Mouse (Mus musculus) forebrain, embryonic 10.5 days (tissue): ENCODE measurements around the gene Gm10024. TPM values are rescaled to one million over a fixed set of nuclear protein-coding genes. Genes with fewer than 3 reads are reported as not detected.
"Not testable (repeated sequence)": the region's sequence is repeated elsewhere in the genome, so short reads cannot be mapped to it uniquely, and the experiment has no call there.

Experiments used
- DNase-seq: peaks from one replicate; pipeline ENCODE4 v3.0.0-alpha.2; 2017; ENCODE audit warnings: low spot score; ENCODE audit errors: extremely low spot score
- H3K27ac ChIP-seq: fragments of 300-500 bp; sonication (generic); 2 replicates; pipeline ENCODE4 v1.5.1; 2016; ENCODE audit warnings: mild to moderate bottlenecking
- H3K27me3 ChIP-seq: fragments of 300-500 bp; sonication (generic); 2 replicates; pipeline ENCODE4 v1.6.1; 2016; ENCODE audit warnings: mild to moderate bottlenecking; ENCODE audit not compliant: poor library complexity, severe bottlenecking
- H3K36me3 ChIP-seq: fragments of 300-500 bp; sonication (generic); replicated peaks from 2 replicates; pipeline ENCODE4 v1.6.1; 2016; ENCODE audit warnings: mild to moderate bottlenecking, moderate library complexity
- H3K4me1 ChIP-seq: fragments of 300-500 bp; sonication (generic); 2 replicates; pipeline ENCODE4 v1.6.1; 2016
- H3K4me3 ChIP-seq: fragments of 300-500 bp; sonication (generic); 2 replicates; pipeline ENCODE4 v1.5.1; 2016; ENCODE audit warnings: mild to moderate bottlenecking, moderate library complexity
- H3K9me3 ChIP-seq: fragments of 300-500 bp; sonication (generic); 2 replicates; pipeline ENCODE4 v1.6.1; 2016; ENCODE audit warnings: mild to moderate bottlenecking, moderate library complexity
- WGBS: fragments of 180-500 bp; shearing (Covaris S2); methylation state at CpG from one replicate; pipeline ENCODE4 v1.1.7; 2016; 5-methylcytosine and 5-hydroxymethylcytosine counted together
- polyA plus RNA-seq: library from polyadenylated mRNA; unstranded; fragments of >200 nt; fragmentation: Nextera tagmentation; extraction: Ambion mirVana; gene quantifications from 2 replicates; pipeline ENCODE4 v1.2.1, GENCODE M21; 2016

Gm10024 gene
- polyA plus RNA-seq, result not detected in 2 replicates

DNA sequence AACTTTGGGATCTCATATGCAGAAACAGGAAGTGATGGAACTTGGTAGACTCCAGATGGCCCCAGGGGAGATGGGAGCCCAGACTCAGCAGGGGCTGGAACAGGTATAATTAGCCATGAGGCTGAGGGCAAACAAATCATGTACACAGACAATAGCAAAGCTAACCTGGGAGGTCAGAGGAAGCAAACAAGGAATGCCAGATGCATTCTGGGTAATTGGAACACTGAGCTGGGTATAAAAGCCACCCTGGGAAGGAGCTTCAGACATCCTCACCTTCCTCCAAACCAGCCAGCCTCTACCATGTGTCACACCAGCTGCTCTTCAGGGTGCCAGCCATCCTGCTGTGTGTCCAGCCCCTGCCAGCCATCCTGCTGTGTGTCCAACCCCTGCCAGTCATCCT lies at the start of gene Gm10024:
Gm10024 (plus strand) TSS at position 301 of the 400 bp plus-strand sequence.
- DNase-seq, result not testable (repeated sequence)

DNA sequence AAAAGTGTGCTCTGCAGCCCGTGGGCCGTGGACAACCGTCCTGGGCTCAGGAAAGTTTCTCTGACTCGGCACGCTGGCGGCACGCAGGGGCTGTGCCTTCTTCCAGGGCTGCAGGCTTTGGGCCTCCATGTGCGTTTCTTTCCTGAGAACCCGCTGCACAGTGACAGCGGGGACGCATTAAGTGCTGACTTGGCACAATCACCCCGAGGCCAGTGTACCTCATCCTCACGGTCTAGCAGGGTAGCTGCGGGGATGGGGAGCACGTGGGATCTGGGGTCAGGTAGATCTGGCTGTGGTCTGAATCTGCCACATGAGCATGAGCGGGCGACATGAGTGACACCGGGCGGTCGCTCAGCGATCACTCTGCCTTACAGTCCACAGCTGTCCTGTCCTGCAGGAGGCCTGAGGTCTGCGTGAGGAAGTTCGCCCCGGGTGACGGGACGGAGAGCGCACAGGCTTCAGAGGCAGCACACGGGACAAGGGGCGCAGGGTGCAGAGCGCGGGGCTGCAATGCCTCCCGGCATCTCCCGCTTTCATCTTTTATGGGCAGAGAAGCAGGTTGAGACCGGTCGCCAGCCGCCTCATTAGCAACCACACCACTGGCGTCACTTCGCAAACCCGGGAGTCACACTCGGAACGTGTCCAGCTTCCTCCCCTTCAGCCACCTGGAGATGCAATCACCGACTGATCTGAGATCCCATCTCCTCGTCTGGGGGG lies 47.1 kb upstream of the Gm10024 start:
- H3K9me3 ChIP-seq, result peaks cover 10% of the 10 kb centered on the region; the same call in 1 of the 2 replicates
- no peak overlapping the region for H3K4me3 ChIP-seq
- peaks cover 5% of the 10 kb centered on the region; the same call in 1 of the 2 replicates for H3K27me3 ChIP-seq
- no peak for DNase-seq
- H3K4me1 ChIP-seq, result no peaks in the 10 kb centered on the region
- H3K27ac ChIP-seq, result no peak overlapping the region
- no peaks in the 10 kb centered on the region for H3K36me3 ChIP-seq
- WGBS, result 65% methylated on average over 43 of the region's 43 CpGs

More for the DNA sequence above, at the start of gene Gm10024:
- not testable (repeated sequence) for H3K27ac ChIP-seq, H3K36me3 ChIP-seq, H3K27me3 ChIP-seq, H3K4me3 ChIP-seq, H3K4me1 ChIP-seq
- H3K9me3 ChIP-seq, result peaks cover 15% of the 10 kb centered on the region

DNA sequence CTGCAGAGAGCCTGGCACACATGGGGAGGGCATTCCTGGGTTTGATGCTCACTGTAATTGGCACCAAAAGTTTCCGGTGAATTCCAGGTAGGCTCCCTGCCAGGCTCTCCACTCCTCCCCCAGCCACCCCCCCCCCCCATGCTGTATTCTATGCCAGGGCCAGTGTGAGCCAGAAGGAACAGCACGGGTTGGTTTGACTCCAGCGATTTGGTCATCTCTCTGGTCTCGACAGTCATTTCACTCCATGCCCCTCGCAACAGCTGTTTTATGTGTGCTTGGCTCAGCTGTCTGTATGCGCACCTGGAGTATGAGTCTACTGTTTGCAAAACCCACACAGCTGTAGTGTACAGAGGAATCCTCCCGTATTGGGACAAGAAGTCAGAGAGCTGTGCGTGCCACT lies 44.9 kb upstream of the Gm10024 start:
- DNase-seq, result no peak
- H3K27me3 ChIP-seq, result peaks cover 5% of the 10 kb centered on the region; the same call in 1 of the 2 replicates
- no peaks in the 10 kb centered on the region for H3K36me3 ChIP-seq
- 89% methylated on average over 8 of the region's 8 CpGs for WGBS
- H3K4me3 ChIP-seq, result no peak overlapping the region
- H3K4me1 ChIP-seq, result no peaks in the 10 kb centered on the region
- no peak overlapping the region for H3K27ac ChIP-seq
- H3K9me3 ChIP-seq, result peaks cover under 1% of the 10 kb centered on the region; the same call in 1 of the 2 replicates

DNA sequence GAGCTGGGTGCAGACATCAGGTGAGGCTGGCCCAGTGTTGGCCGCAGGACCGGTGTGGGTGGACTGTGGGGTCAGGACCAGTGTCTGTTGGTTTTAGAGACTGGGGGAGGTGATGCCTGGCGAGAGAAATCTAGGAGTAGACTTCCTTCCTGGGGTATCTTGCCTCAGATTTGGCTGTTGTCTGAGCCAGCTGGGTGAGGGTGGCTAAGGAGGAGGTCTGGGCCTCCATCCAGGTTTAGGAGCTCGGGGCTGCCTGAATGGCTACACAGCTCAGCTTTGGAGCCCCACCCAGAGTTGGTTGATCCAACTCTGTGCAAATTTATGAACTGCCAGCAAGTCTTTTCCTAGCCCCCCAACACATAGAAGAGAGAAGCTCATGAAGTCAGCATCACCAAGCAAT lies 43.9 kb upstream of the Gm10024 start:
- Histone ChIP-seq H3K27me3 (peaks cover 5% of the 10 kb centered on the region; the same call in 1 of the 2 replicates), H3K9me3 (no peaks in the 10 kb centered on the region), H3K4me3 (no peak overlapping the region), H3K36me3 (no peaks in the 10 kb centered on the region), H3K4me1 (no peaks in the 10 kb centered on the region), H3K27ac (no peak overlapping the region)
- no peak for DNase-seq
- 88% methylated on average over 4 of the region's 4 CpGs for WGBS

DNA sequence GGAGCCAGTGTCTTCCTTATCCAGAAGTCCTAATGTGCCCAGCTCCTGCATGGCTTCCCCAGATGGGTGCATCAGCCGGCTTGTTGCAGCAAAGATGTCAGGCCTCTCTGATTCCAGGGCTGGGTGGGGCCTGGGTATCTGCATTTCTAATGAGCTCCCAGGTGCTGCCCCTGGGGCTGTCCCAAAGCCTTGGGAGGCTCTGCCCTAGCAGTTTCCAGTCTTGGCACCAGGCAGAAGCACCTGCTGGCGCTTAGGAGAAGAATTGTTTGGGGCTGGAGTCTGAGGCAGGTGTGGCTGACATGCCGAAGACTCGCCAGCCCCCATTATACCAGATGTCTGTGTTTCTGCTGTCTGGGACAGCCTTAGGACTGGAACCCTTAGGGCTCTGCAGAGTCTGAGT lies 40.5 kb upstream of the Gm10024 start:
- H3K27ac ChIP-seq, result peak overlapping the region; percentile 41; the same call in 1 of the 2 replicates
- no peak for DNase-seq
- no peaks in the 10 kb centered on the region for H3K36me3 ChIP-seq
- H3K4me3 ChIP-seq, result no peak overlapping the region
- H3K4me1 ChIP-seq, result peaks cover 24% of the 10 kb centered on the region
- WGBS, result 79% methylated on average over 4 of the region's 4 CpGs
- H3K9me3 ChIP-seq, result no peaks in the 10 kb centered on the region
- H3K27me3 ChIP-seq, result peaks cover 13% of the 10 kb centered on the region

DNA sequence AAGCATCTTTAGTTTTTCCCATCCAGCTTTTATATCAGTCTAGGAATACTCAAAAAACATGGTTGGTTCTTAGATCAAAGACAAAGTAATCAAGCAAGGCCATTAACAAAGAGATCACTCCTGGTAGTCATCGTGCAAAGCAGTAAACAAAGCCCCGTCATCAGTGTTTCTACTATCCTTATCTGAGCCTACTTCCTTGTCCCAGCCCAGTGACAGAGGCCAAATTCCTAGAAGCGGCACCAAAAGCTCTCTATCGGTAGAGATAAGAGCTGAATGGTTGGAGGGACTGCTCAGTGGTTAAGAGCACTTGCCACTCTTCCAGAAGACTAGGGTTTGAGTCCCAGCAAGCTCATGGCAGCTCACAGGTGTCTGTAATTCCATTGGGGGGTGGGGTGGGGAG lies 39.7 kb upstream of the Gm10024 start:
- 83% methylated on average over 4 of the region's 4 CpGs for WGBS
- H3K9me3 ChIP-seq, result no peaks in the 10 kb centered on the region
- no peak for DNase-seq

DNA sequence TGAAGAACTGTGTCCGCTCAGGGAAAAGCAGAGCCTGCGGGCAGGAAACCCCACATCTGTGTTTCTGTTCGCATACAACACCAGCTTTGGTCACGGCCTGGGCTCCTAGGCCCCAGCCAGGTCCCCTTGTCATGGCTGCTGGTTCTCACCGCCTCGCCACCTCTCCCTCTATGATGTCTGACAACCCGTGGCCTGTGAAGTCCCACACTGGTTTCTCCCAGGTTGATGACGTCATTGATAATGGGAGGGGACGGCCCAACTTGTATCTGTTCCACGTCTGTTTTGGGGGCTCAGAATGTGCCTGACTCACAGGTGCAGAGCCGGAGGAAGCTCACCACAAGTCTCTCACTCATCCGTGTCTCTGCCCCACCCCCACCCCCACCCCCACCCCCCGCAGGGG lies 37.5 kb upstream of the Gm10024 start:
- H3K9me3 ChIP-seq, result no peaks in the 10 kb centered on the region
- 60% methylated on average over 13 of the region's 13 CpGs for WGBS
- DNase-seq, result no peak
- no peak overlapping the region for H3K27ac ChIP-seq
- peaks cover 43% of the 10 kb centered on the region for H3K27me3 ChIP-seq
- peaks cover 42% of the 10 kb centered on the region for H3K4me1 ChIP-seq
- H3K36me3 ChIP-seq, result no peaks in the 10 kb centered on the region
- H3K4me3 ChIP-seq, result no peak overlapping the region

More for the DNA sequence above, 39.7 kb upstream of the Gm10024 start:
- peaks cover 21% of the 10 kb centered on the region for H3K27me3 ChIP-seq
- H3K4me1 ChIP-seq, result peaks cover 24% of the 10 kb centered on the region
- no peak overlapping the region for H3K4me3 ChIP-seq
- H3K27ac ChIP-seq, result 0 out of 2 replicates have a peak overlapping the region, but pooled peaks have one; percentile 41
- no peaks in the 10 kb centered on the region for H3K36me3 ChIP-seq

DNA sequence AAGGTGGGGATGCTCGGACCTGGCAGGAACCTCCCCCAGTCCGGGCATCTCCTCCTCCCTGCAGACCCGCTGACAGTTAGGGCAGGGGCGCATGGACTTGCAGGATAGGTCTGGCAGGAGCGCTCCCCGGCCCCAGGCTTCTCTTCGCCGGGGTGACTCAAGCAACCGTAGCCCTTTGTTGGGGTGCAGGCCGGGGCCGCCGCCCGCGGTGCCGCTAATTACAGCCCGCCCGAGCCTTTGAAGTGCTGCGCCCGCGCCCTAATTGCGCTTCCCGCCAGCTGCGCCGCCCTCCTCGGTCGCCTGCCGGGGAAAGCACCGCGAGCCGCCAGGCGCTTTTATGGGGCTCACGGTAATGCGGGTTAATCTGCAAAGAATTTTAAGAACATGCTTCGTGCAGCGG lies 33.7 kb upstream of the Gm10024 start:
- H3K4me1 ChIP-seq, result peaks cover 48% of the 10 kb centered on the region
- H3K27me3 ChIP-seq, result peaks cover 56% of the 10 kb centered on the region
- under 1% methylated on average over 35 of the region's 35 CpGs for WGBS
- DNase-seq, result peak; percentile 55
- H3K9me3 ChIP-seq, result no peaks in the 10 kb centered on the region
- peak overlapping the region; percentile 52 for H3K4me3 ChIP-seq
- peak overlapping the region; percentile 78 for H3K27ac ChIP-seq
- H3K36me3 ChIP-seq, result no peaks in the 10 kb centered on the region

DNA sequence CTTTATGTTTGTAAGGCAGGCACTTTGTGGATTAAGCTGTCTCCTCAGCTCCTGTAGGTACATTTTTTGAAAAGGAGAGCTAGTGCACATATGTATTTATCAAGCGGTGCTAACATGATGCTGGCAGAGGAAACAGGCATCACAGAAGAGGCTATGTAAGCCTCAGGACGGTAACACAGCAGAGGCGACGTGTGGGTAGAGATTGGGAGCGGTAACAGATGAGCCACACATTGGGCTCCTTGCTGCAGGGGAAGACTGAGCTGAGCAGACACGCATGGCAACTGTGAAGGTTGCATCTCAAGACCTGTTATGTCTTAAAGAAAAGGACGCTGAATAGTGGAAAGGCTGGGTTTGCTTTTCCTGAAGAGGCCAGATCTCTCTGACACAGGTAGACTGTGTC lies 28.3 kb upstream of the Gm10024 start:
- Histone ChIP-seq H3K9me3 (no peaks in the 10 kb centered on the region), H3K36me3 (no peaks in the 10 kb centered on the region), H3K27me3 (peaks cover 74% of the 10 kb centered on the region), H3K4me1 (peaks cover 45% of the 10 kb centered on the region), H3K27ac (no peak overlapping the region), H3K4me3 (no peak overlapping the region)
- 84% methylated on average over 7 of the region's 7 CpGs for WGBS
- DNase-seq, result no peak

DNA sequence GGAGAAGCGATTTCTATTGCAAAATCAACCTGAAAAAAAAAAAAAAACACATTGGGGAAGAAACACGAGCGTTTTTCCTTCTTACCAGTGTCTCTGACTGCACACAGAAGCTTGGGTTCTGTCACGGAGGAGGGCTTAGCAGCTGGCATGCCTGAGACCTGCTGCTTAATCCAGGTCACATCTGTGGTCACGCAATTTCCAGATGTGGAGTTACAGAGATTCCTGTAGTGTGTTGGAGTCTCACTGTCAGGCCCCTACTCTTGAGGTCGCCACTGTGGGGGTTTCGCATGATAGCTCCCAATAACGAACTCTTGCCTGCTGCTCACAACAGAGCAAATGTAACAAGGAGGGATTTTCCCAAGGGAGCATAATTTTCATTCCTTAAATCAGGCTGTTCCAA lies 27.1 kb upstream of the Gm10024 start:
- Histone ChIP-seq H3K36me3 (no peaks in the 10 kb centered on the region), H3K27me3 (peaks cover 74% of the 10 kb centered on the region), H3K4me3 (no peak overlapping the region), H3K27ac (no peak overlapping the region), H3K4me1 (peaks cover 43% of the 10 kb centered on the region), H3K9me3 (no peaks in the 10 kb centered on the region)
- 40% methylated on average over 8 of the region's 8 CpGs for WGBS
- DNase-seq, result no peak

DNA sequence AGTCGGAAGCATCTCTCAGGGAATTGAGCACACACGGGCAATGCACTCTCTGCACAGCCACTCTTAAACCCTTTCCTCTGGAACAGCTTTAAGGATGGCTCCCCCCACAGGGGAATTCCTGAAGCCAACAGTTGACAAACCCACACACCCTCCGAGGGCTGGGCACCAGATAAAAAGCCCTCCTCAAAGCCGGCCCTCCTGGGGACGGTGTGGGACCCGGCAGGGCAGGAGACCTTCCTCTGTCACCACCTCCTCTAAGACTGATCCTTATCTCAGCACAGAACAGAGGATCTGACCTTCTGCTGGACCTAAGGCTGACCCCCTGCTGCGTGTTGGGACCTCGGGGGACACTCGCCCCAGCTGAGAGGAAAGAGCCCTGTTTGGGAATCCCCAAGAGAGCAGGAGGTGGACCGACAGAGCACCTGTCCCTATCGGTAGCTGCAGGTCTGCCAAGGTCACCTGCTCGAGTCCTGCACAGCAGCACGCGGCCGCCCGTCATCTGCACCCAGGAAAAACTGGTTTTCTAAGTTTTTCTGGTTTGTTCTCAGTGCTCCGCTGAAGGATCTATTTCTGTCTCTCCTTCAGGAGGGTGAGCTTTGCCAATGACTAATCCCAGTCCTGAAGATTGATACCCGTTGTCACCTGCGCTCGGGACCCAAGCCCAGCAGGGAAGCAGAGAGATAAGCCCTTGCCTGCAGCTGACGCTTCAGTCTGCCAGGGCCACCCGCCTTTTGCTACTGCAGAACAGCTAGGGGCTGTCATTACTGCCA lies 25.2 kb upstream of the Gm10024 start, which contains the start of gene Tspear:
Tspear (plus strand) TSS at position 675 of the 770 bp plus-strand sequence.
- H3K4me1 ChIP-seq, result peaks cover 54% of the 10 kb centered on the region
- H3K4me3 ChIP-seq, result no peak within 1 kb of the TSS
- no peaks in the 10 kb centered on the region for H3K9me3 ChIP-seq
- 6% methylated on average over 22 of the region's 22 CpGs for WGBS
- no peaks in the 10 kb centered on the region for H3K36me3 ChIP-seq
- no peak within 1 kb of the TSS for H3K27ac ChIP-seq
- no peak for DNase-seq
- H3K27me3 ChIP-seq, result peaks cover 78% of the 10 kb centered on the region

DNA sequence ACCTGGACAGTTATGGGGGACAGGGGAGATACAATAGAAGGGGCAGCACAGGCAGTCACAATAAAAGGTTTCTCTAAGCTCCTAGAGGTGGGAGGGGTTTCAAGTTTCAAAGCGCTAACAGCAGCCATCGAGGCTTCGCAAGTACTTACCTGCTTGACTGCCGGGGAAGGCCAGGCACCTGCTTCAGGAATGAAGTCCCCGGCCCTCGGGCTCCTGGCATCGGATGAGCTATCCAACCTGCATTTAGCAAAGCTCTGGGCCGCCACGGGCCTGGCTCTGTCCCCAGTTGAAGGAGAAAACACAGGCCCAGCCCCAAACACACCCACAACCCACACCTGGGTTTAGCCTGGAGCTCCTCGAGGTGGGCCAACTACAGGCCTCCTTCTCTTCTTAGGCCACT lies 24.2 kb upstream of the Gm10024 start:
- Histone ChIP-seq H3K27me3 (peaks cover 83% of the 10 kb centered on the region), H3K36me3 (no peaks in the 10 kb centered on the region), H3K4me1 (peaks cover 54% of the 10 kb centered on the region), H3K4me3 (no peak overlapping the region), H3K27ac (no peak overlapping the region), H3K9me3 (no peaks in the 10 kb centered on the region)
- WGBS, result 22% methylated on average over 10 of the region's 10 CpGs
- DNase-seq, result no peak

DNA sequence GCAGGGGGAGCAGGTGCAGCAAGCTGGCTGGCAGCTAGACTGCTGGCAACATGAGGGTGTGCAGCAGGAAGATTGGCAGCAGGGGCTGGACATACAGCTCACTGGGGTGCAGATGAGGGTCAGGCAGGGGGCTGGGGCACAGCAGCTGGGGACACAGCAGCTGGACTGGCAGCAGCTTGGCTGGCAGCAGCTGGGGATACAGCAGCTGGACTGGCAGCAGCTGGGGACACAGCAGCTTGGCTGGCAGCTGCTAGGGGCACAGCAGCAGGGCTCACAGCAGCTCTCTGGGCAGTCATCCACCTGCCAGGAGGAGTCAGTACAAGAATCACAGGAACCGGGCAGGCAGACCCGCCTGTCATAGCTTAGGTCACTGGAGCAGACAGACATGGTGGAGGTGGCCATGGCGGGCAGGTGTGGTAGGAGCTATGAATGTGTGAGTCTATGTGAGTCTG lies 20.9 kb upstream of the Gm10024 start, which contains the start of gene Gm19402:
Gm19402 (minus strand) TSS at position 402 of the 452 bp plus-strand sequence.
- 60% methylated on average over 3 of the region's 3 CpGs for WGBS
- peak within 1 kb of the TSS; percentile 35; the same call in 1 of the 2 replicates for H3K27ac ChIP-seq
- DNase-seq, H3K4me3 ChIP-seq, H3K36me3 ChIP-seq, H3K9me3 ChIP-seq: not testable (repeated sequence)
- peaks cover 55% of the 10 kb centered on the region for H3K27me3 ChIP-seq
- peaks cover 47% of the 10 kb centered on the region for H3K4me1 ChIP-seq
